In genomic region chr9:123450174-123450573, GRCm38 (mm10) we compare ENCODE assay signal across 8 mouse cellular contexts. TPM values are rescaled to one million over a fixed set of nuclear protein-coding genes. Genes with fewer than 3 reads are reported as not detected.
A peak's percentile ranks its signal among the peaks of the same experiment; 100 is the strongest.
DNase-seq lines count a peak whose midpoint lies in the region; ATAC-seq and TF ChIP-seq lines count a peak whose summit lies in the region.

No protein-coding gene starts in this region.

- no peak overlapping the region for H3K4me2 ChIP-seq in limb, embryonic 14.5 days (replicated peaks; ENCODE audit: low read depth, low read length, severe bottlenecking)
- no peak overlapping the region for H3K4me2 ChIP-seq in neural tube, embryonic 14.5 days (ENCODE audit: low read depth, low read length)

- TF ChIP-seq POLR2A in limb, embryonic 14.5 days (IDR thresholded peaks at IDR 0.05; ENCODE audit: borderline replicate concordance, extremely low read depth, insufficient read depth, insufficient read length) = no peak

- peak; percentile 59 to 73 for DNase-seq in left cerebral cortex, adult 18-20 months (ENCODE audit: low spot score in 2 of 2)
- no peak for DNase-seq in left cerebral cortex, adult 11 months (ENCODE audit: low spot score)
- peak; percentile 62 for DNase-seq in MN1 (ENCODE audit: low spot score)
- peak; percentile 66 for DNase-seq in c-Kit-positive CD71-positive TER-119-positive erythroid progenitor cells, embryonic 14.5 days (ENCODE audit: low spot score)
- DNase-seq in heart, postnatal 4 days = peak; percentile 74
- DNase-seq in limb, embryonic 14.5 days (ENCODE audit: low spot score) = peak; percentile 40
- no peak for DNase-seq in frontal cortex, postnatal 14 days (ENCODE audit: low spot score in 2 of 2)

- no peaks in the 10 kb centered on the region for H3K27me3 ChIP-seq in limb, embryonic 14.5 days (ENCODE audit: control insufficient read depth, insufficient read depth, low read length)
- H3K27me3 ChIP-seq in neural tube, embryonic 14.5 days (ENCODE audit: control insufficient read depth, insufficient read depth, low read length) = no peaks in the 10 kb centered on the region

- no peaks in the 10 kb centered on the region for H3K4me1 ChIP-seq in limb, embryonic 14.5 days (ENCODE audit: control insufficient read depth, insufficient read depth, low read length)
- no peaks in the 10 kb centered on the region for H3K4me1 ChIP-seq in neural tube, embryonic 14.5 days (ENCODE audit: control insufficient read depth, insufficient read depth, low read length)

- H3K9me3 ChIP-seq in limb, embryonic 14.5 days (ENCODE audit: control insufficient read depth, low read length) = no peaks in the 10 kb centered on the region
- no peaks in the 10 kb centered on the region for H3K9me3 ChIP-seq in neural tube, embryonic 14.5 days (ENCODE audit: control insufficient read depth, low read length)

- H3K36me3 ChIP-seq in limb, embryonic 14.5 days (ENCODE audit: control insufficient read depth, insufficient read depth, low read length) = peaks cover 8% of the 10 kb centered on the region; the same call in 1 of the 2 replicates
- peaks cover under 1% of the 10 kb centered on the region; the same call in 1 of the 2 replicates for H3K36me3 ChIP-seq in neural tube, embryonic 14.5 days (ENCODE audit: control insufficient read depth, insufficient read depth, low read length)

- no peak for ATAC-seq in limb, embryonic 14.5 days (ENCODE audit: low FRiP score, low read depth)
- ATAC-seq in neural tube, embryonic 14.5 days (ENCODE audit: low read depth) = peak; percentile 54; the same call in 1 of the 2 replicates

- no peak overlapping the region for H3K9ac ChIP-seq in limb, embryonic 14.5 days (ENCODE audit: low read depth, low read length, severe bottlenecking)
- H3K9ac ChIP-seq in neural tube, embryonic 14.5 days (replicated peaks; ENCODE audit: low read depth, low read length) = no peak overlapping the region

- WGBS in limb, embryonic 14.5 days = 38% methylated on average over 2 of the region's 2 CpGs
- WGBS in neural tube, embryonic 14.5 days = 40% methylated on average over 2 of the region's 2 CpGs

- no peak overlapping the region for H3K27ac ChIP-seq in limb, embryonic 14.5 days (replicated peaks; ENCODE audit: low read depth, low read length)
- H3K27ac ChIP-seq in neural tube, embryonic 14.5 days (ENCODE audit: low read depth, low read length) = no peak overlapping the region

- no peak overlapping the region for H3K4me3 ChIP-seq in limb, embryonic 14.5 days (replicated peaks; ENCODE audit: low read length)
- H3K4me3 ChIP-seq in neural tube, embryonic 14.5 days (ENCODE audit: low read depth, low read length) = no peak overlapping the region

RNA-seq across cellular contexts. Expression of gene Limd1, which starts 28.3 kb away (rescaled TPM):
- 1 to 10 TPM; 5.9 to 6.4 TPM for total RNA-seq in left cerebral cortex, adult 18-20 months (2021)
- total RNA-seq in heart, postnatal 4 days (2021) = 10 to 100 TPM; 49.1 to 53.5 TPM
- 32.5 and 41.1 TPM in 2 replicates for polyA plus RNA-seq in limb, embryonic 14.5 days (2012; rRNA removed)
- polyA plus RNA-seq in limb, embryonic 14.5 days (2014; fragmentation: Nextera tagmentation; extraction: Ambion mirVana) = 58.4 and 63.1 TPM in 2 replicates
- polyA plus RNA-seq in neural tube, embryonic 14.5 days (2014; fragmentation: Nextera tagmentation; extraction: Ambion mirVana) = 9.7 and 14.7 TPM in 2 replicates

Comparison
In these comparisons a context has a peak if more than half of its experiments do, and no peak if none do; other contexts are left out.
1. DNase-seq: peak in left cerebral cortex, adult 18-20 months (2 of 2), MN1 (single experiment), c-Kit-positive CD71-positive TER-119-positive erythroid progenitor cells, embryonic 14.5 days (single experiment), heart, postnatal 4 days (single experiment) and limb, embryonic 14.5 days (single experiment); none in left cerebral cortex, adult 11 months (single experiment) and frontal cortex, postnatal 14 days (0 of 2).
2. RNA of gene Limd1, which starts 28.3 kb away (total RNA-seq): 49.1 to 53.5 TPM in heart, postnatal 4 days; 5.9 to 6.4 TPM in left cerebral cortex, adult 18-20 months; every median in the first group is over 4 times any median in the second.